Mouse (Mus musculus) frontal cortex, postnatal 25 days (tissue): ENCODE results near the gene Zmpste24.

Experiments
- DNase-seq, 2 experiments: peaks; one replicate each; pipeline ENCODE4 v3.0.0; 2022; ENCODE audit warnings: low spot score in 2 of 2

The Zmpste24 gene

GRCm38 (mm10) chr4:121033006-121033405, 65.0 kb downstream of the Zmpste24 start:
- DNase-seq = no peak

- DNase-seq = no peak
Measured at GRCm38 (mm10) chr4:121031440-121031839, 66.6 kb downstream of the Zmpste24 start.

GRCm38 (mm10) chr4:121029632-121030031, 68.4 kb downstream of the Zmpste24 start:
- DNase-seq = no peak

- no peak for DNase-seq
Measured at GRCm38 (mm10) chr4:121028659-121029392, 69.2 kb downstream of the Zmpste24 start.

- no peak for DNase-seq
Measured at GRCm38 (mm10) chr4:121028146-121028545, 69.9 kb downstream of the Zmpste24 start.

GRCm38 (mm10) chr4:121025681-121026080, 72.4 kb downstream of the Zmpste24 start:
- no peak for DNase-seq

- DNase-seq = no peak
Measured at GRCm38 (mm10) chr4:121023941-121024340, 74.1 kb downstream of the Zmpste24 start.

- DNase-seq = no peak
Measured at GRCm38 (mm10) chr4:121023464-121023863, 74.6 kb downstream of the Zmpste24 start.

- DNase-seq = no peak
Measured at GRCm38 (mm10) chr4:121021911-121022310, 76.1 kb downstream of the Zmpste24 start.

GRCm38 (mm10) chr4:121020040-121020790, 77.8 kb downstream of the Zmpste24 start:
- DNase-seq = no peak

GRCm38 (mm10) chr4:121018250-121018649, 79.8 kb downstream of the Zmpste24 start:
- no peak for DNase-seq

GRCm38 (mm10) chr4:121016928-121017657, 80.9 kb downstream of the Zmpste24 start, which contains the start of gene Smap2:
Smap2 (minus strand) TSS chr4:121017247.
- DNase-seq = peak; percentile 92 to 97

GRCm38 (mm10) chr4:121016021-121016898, 81.8 kb downstream of the Zmpste24 start:
- no peak for DNase-seq

GRCm38 (mm10) chr4:121015268-121015659, 82.8 kb downstream of the Zmpste24 start:
- no peak for DNase-seq

GRCm38 (mm10) chr4:121014594-121015267, 83.3 kb downstream of the Zmpste24 start:
- no peak for DNase-seq

GRCm38 (mm10) chr4:121010770-121011549, 87.1 kb downstream of the Zmpste24 start:
- DNase-seq = no peak
